Mouse (Mus musculus) intestine, embryonic 14.5 days (tissue): Measurements from ENCODE around the gene Zzz3. TPM values are rescaled to one million over a fixed set of nuclear protein-coding genes. Genes with fewer than 3 reads are reported as not detected.

Experiments
- ATAC-seq: fragments of 200-750 bp; cut with Nextera tagmentation; replicated peaks from 2 replicates; pipeline ENCODE4 v1.8.0; 2017; ENCODE audit warnings: low read depth, moderate number of reproducible peaks, moderate TSS enrichment, moderate library complexity; ENCODE audit not compliant: low FRiP score, low TSS enrichment
- DNase-seq: peaks from one replicate; pipeline ENCODE4 v3.0.0-alpha.2; 2018; ENCODE audit warnings: low spot score
- H3K27ac ChIP-seq: fragments of 300-500 bp; sonication (generic); 2 replicates; pipeline ENCODE4 v1.5.1; 2014; ENCODE audit warnings: low read depth, mild to moderate bottlenecking, control low read depth
- H3K27me3 ChIP-seq: fragments of 300-500 bp; sonication (generic); replicated peaks from 2 replicates; pipeline ENCODE4 v1.6.1; 2014; ENCODE audit warnings: low read length, control low read depth; ENCODE audit not compliant: control insufficient read depth, insufficient read depth
- H3K36me3 ChIP-seq: fragments of 300-500 bp; sonication (generic); 2 replicates; pipeline ENCODE4 v1.6.1; 2014; ENCODE audit warnings: low read length, control low read depth; ENCODE audit not compliant: control insufficient read depth, insufficient read depth
- H3K4me1 ChIP-seq: fragments of 300-500 bp; sonication (generic); replicated peaks from 2 replicates; pipeline ENCODE4 v1.6.1; 2014; ENCODE audit warnings: low read length, control low read depth, mixed read lengths; ENCODE audit not compliant: control insufficient read depth, insufficient read depth
- H3K4me2 ChIP-seq: fragments of 300-500 bp; sonication (generic); 2 replicates; pipeline ENCODE4 v1.6.1; 2014; ENCODE audit warnings: low read length
- H3K4me3 ChIP-seq: fragments of 300-500 bp; sonication (generic); 2 replicates; pipeline ENCODE4 v1.5.1; 2014; ENCODE audit warnings: low read depth, low read length, control low read depth, mixed read lengths
- H3K9ac ChIP-seq: fragments of 300-500 bp; sonication (generic); 2 replicates; pipeline ENCODE4 v1.6.1; 2014; ENCODE audit warnings: mild to moderate bottlenecking, low read length
- H3K9me3 ChIP-seq: fragments of 300-500 bp; sonication (generic); 2 replicates; pipeline ENCODE4 v1.6.1; 2016; ENCODE audit warnings: low read length, control low read depth; ENCODE audit not compliant: control insufficient read depth
- WGBS: fragments of 180-500 bp; shearing (Covaris S2); extraction: QIAGEN DNeasy Blood & Tissue Kit; methylation state at CpG from one replicate; pipeline ENCODE4 v1.1.7; 2014; 5-methylcytosine and 5-hydroxymethylcytosine counted together
- polyA plus RNA-seq: library from polyadenylated mRNA; unstranded; fragments of >200 nt; fragmentation: Nextera tagmentation; extraction: Ambion mirVana; gene quantifications from 2 replicates; pipeline ENCODE4 v1.2.1, GENCODE M21; 2014

The Zzz3 gene
- polyA plus RNA-seq, 1 experiment from 2014 or later: 59.9 TPM

DNA sequence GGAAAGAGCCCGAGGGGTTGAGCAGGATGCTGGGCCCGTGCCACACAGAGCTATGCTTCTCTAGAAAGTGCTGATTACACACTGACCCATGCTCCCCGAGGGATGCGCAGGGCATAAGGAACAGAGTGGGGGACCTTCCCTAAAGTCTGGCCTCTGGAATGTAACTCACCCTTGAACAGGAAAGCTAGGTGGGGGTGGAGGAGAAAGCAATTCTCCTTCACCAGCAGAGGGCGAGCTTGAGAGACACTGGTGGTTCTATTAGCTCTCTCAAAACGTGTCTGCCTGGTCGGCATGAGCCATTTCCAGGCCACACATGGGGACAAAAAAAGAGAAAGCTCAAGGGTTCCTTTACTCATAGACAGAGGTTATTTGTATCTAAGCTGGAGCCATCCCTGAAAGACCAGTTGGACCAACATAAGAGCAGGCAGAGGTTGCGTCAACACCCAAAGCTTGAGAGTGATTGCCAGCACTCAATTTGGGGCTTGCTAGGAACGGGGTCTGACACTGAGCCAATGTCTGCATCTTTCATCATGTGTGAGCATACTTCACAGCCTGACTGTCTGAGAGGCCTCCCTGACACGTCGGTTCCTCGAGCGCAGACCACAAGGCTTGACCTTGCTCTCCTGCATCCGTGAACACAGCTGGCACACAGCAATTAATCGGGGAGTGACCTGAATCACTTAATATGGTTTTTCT, 79.5 kb downstream of the Zzz3 start:
- DNase-seq (peak; percentile 74), ATAC-seq (no peak)
- Histone ChIP-seq H3K4me2 (no peak overlapping the region), H3K9ac (no peak overlapping the region), H3K4me1 (0 out of 2 replicates have a peak, but pooled peaks cover 12% of the 10 kb centered on the region), H3K4me3 (no peak overlapping the region), H3K9me3 (no peaks in the 10 kb centered on the region), H3K27me3 (no peaks in the 10 kb centered on the region), H3K27ac (no peak overlapping the region), H3K36me3 (no peaks in the 10 kb centered on the region)
- WGBS: 59% methylated on average over 15 of the region's 15 CpGs

DNA sequence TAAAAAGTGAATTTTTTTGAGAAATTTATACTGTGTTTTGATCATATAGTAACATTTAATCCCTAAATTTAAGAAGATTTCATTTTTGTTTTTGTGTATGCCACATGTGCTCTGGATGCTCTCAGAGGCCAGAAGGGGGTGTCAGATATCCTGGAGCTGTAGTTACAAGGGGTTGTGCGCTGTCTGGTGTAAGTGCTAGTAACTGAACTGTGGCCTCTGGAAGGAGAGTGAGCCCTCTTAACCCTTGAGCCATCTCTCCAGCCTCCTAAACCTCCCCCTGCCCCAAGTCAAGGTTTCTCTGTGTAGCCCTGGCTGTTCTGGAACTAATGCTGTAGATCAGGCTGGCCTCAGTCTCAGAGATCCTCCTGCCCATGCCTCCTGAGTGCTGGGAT, 80.0 kb downstream of the Zzz3 start:
- H3K9ac ChIP-seq: no peak overlapping the region
- no peaks in the 10 kb centered on the region for H3K9me3 ChIP-seq
- H3K27ac ChIP-seq: no peak overlapping the region
- H3K4me1 ChIP-seq: 0 out of 2 replicates have a peak, but pooled peaks cover 12% of the 10 kb centered on the region
- H3K4me3 ChIP-seq: no peak overlapping the region
- no peaks in the 10 kb centered on the region for H3K27me3 ChIP-seq
- H3K4me2 ChIP-seq: no peak overlapping the region
- WGBS: 85% methylated on average over 1 of the region's 1 CpGs
- H3K36me3 ChIP-seq: no peaks in the 10 kb centered on the region
- no peak for ATAC-seq
- no peak for DNase-seq

- no peaks in the 10 kb centered on the region for H3K27me3 ChIP-seq
- H3K9ac ChIP-seq: no peak overlapping the region
- H3K27ac ChIP-seq: no peak overlapping the region
- no peaks in the 10 kb centered on the region for H3K36me3 ChIP-seq
- no peak overlapping the region for H3K4me3 ChIP-seq
- H3K4me1 ChIP-seq: 0 out of 2 replicates have a peak, but pooled peaks cover 12% of the 10 kb centered on the region
- WGBS: 88% methylated on average over 3 of the region's 3 CpGs
- H3K4me2 ChIP-seq: no peak overlapping the region
- ATAC-seq (no peak), DNase-seq (no peak)
- no peaks in the 10 kb centered on the region for H3K9me3 ChIP-seq
Observed at GRCm38 (mm10) chr3:152475894-152476293, 80.6 kb downstream of the Zzz3 start.

GRCm38 (mm10) chr3:152477796-152478527, 82.7 kb downstream of the Zzz3 start:
- WGBS: 3% methylated on average over 23 of the region's 23 CpGs
- DNase-seq: peak; percentile 82
- Histone ChIP-seq H3K36me3 (no peaks in the 10 kb centered on the region), H3K4me2 (peak overlapping the region; percentile 73), H3K27me3 (no peaks in the 10 kb centered on the region), H3K4me1 (0 out of 2 replicates have a peak, but pooled peaks cover 12% of the 10 kb centered on the region), H3K27ac (peak overlapping the region; percentile 67), H3K9ac (peak overlapping the region; percentile 48), H3K4me3 (peak overlapping the region; percentile 40), H3K9me3 (no peaks in the 10 kb centered on the region)
- peak; percentile 76 for ATAC-seq

- Histone ChIP-seq H3K4me3 (peak overlapping the region; percentile 40), H3K4me1 (peaks cover 14% of the 10 kb centered on the region), H3K9ac (peak overlapping the region; percentile 48), H3K27me3 (no peaks in the 10 kb centered on the region), H3K27ac (peak overlapping the region; percentile 67; the same call in 1 of the 2 replicates), H3K9me3 (no peaks in the 10 kb centered on the region), H3K4me2 (peak overlapping the region; percentile 73), H3K36me3 (no peaks in the 10 kb centered on the region)
- ATAC-seq (peak; percentile 83), DNase-seq (peak; percentile 80)
- WGBS: 2% methylated on average over 14 of the region's 16 CpGs
Observed at GRCm38 (mm10) chr3:152478599-152479435, 83.5 kb downstream of the Zzz3 start.

DNA sequence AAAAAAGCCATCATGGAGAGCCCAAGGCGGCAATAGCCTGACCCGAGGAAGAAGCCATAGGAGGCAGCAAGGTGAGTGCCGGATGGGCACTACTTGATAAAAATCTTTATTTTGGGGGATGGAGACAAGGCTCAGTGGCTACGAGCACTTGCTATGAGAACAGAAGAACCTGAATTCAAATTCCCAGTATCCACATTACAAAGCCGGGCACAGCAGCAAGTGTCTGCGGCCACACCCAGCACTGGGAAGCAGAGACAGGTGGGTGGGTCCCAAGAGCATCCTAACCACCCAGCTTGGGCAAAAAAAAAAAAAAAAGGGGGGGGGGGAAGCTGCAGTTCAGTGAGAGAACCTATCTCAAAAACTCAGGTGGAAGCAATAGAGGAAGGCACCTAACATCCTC, 85.1 kb downstream of the Zzz3 start:
- ATAC-seq (no peak), DNase-seq (no peak)
- Histone ChIP-seq H3K27me3 (no peaks in the 10 kb centered on the region), H3K9ac (no peak overlapping the region), H3K4me3 (no peak overlapping the region), H3K4me1 (peaks cover 20% of the 10 kb centered on the region), H3K9me3 (no peaks in the 10 kb centered on the region), H3K36me3 (no peaks in the 10 kb centered on the region), H3K27ac (no peak overlapping the region), H3K4me2 (no peak overlapping the region)
- WGBS: 93% methylated on average over 6 of the region's 6 CpGs

- Histone ChIP-seq H3K27me3 (no peaks in the 10 kb centered on the region), H3K4me3 (no peak overlapping the region), H3K4me2 (no peak overlapping the region), H3K9me3 (no peaks in the 10 kb centered on the region), H3K9ac (no peak overlapping the region), H3K36me3 (no peaks in the 10 kb centered on the region), H3K4me1 (peaks cover 20% of the 10 kb centered on the region), H3K27ac (no peak overlapping the region)
- 82% methylated on average over 8 of the region's 8 CpGs for WGBS
- DNase-seq (no peak), ATAC-seq (no peak)
Observed at GRCm38 (mm10) chr3:152482182-152482581, 86.9 kb downstream of the Zzz3 start.

- H3K9me3 ChIP-seq: no peaks in the 10 kb centered on the region
- H3K4me3 ChIP-seq: no peak overlapping the region
- no peak overlapping the region for H3K4me2 ChIP-seq
- ATAC-seq (no peak), DNase-seq (no peak)
- no peaks in the 10 kb centered on the region for H3K36me3 ChIP-seq
- no peak overlapping the region for H3K9ac ChIP-seq
- peaks cover 8% of the 10 kb centered on the region for H3K4me1 ChIP-seq
- H3K27ac ChIP-seq: peak overlapping the region; percentile 34; the same call in 1 of the 2 replicates
- H3K27me3 ChIP-seq: no peaks in the 10 kb centered on the region
- 27% methylated on average over 7 of the region's 7 CpGs for WGBS
Observed at GRCm38 (mm10) chr3:152483800-152484199, 88.5 kb downstream of the Zzz3 start.
